Mouse (Mus musculus): ENCODE data around the gene Rnase2b. TPM values are rescaled to one million over a fixed set of nuclear protein-coding genes. Genes with fewer than 3 reads are reported as not detected.

Rnase2b gene
- polyA plus RNA-seq, 1 experiment from 2014 or later, result not detected

- H3K4me1 ChIP-seq (ENCODE audit: control insufficient read depth in 2 of 2, insufficient read depth in 2 of 2, low read length in 2 of 2), result peaks cover 2 to 15% of the 10 kb centered on the region in 2 experiments; a peak in 3 of 4 replicates
- H3K4me2 ChIP-seq (ENCODE audit: low read length), result no peak overlapping the region
- H3K9me3 ChIP-seq (ENCODE audit: control insufficient read depth, low read length), result no peaks in the 10 kb centered on the region
- no peaks in the 10 kb centered on the region for H3K36me3 ChIP-seq (ENCODE audit: control insufficient read depth, insufficient read depth, low read length)
- no peak for ATAC-seq (ENCODE audit: insufficient number of reproducible peaks, insufficient read depth, low FRiP score, low read depth)
- no peak overlapping the region for H3K4me3 ChIP-seq (ENCODE audit: control insufficient read depth in 1 of 2, insufficient read depth in 1 of 2, low read depth in 1 of 2, low read length in 2 of 2)
- peak overlapping the region in 1 of 2 experiments; percentile 14; a peak in 1 of 4 replicates for H3K27ac ChIP-seq (replicated peaks in 1 of 2; ENCODE audit: control insufficient read depth in 1 of 2, insufficient read depth in 1 of 2, low read depth in 2 of 2, low read length in 2 of 2)
- H3K27me3 ChIP-seq (ENCODE audit: control insufficient read depth, insufficient read depth, low read length), result no peaks in the 10 kb centered on the region
- WGBS, result 52% methylated on average over 2 of the region's 2 CpGs
- no peak overlapping the region for H3K9ac ChIP-seq (ENCODE audit: low read length)
Observed at GRCm38 (mm10) chr14:51143937-51144336, 18.1 kb upstream of the Rnase2b start.

- H3K4me1 ChIP-seq (ENCODE audit: control insufficient read depth in 2 of 2, insufficient read depth in 2 of 2, low read length in 2 of 2), result peaks cover 2 to 15% of the 10 kb centered on the region in 2 experiments; a peak in 3 of 4 replicates
- ATAC-seq (ENCODE audit: insufficient number of reproducible peaks, insufficient read depth, low FRiP score, low read depth), result no peak
Observed at GRCm38 (mm10) chr14:51144451-51144850, 17.6 kb upstream of the Rnase2b start.

DNA sequence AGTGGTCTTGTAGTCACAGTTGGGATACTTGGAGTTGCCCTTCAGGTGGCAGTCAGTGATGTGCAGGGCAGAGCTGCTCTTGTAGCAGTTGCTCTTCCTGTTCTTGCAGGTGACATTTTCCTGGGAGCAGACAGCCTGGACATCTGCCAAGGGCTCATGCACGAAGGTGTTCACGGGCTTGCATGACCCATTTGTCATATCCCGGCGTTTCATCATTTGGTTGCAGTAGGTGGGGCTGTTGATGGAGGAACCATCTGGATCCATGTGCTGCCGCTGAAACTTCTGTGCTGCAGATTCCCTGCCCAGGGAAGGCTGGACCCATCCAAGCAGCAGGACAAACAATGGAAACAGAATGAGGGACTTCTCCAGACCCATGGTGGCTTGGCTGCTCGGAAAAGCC lies 16.5 kb upstream of the Rnase2b start:
- H3K4me1 ChIP-seq (ENCODE audit: control insufficient read depth in 2 of 2, insufficient read depth in 2 of 2, low read length in 2 of 2), result peaks cover 2 to 15% of the 10 kb centered on the region in 2 experiments; a peak in 3 of 4 replicates
- H3K4me2 ChIP-seq (ENCODE audit: low read length), result no peak overlapping the region
- no peaks in the 10 kb centered on the region for H3K27me3 ChIP-seq (ENCODE audit: control insufficient read depth, insufficient read depth, low read length)
- no peak overlapping the region for H3K4me3 ChIP-seq (ENCODE audit: control insufficient read depth in 1 of 2, insufficient read depth in 1 of 2, low read depth in 1 of 2, low read length in 2 of 2)
- H3K9me3 ChIP-seq (ENCODE audit: control insufficient read depth, low read length), result no peaks in the 10 kb centered on the region
- no peak for ATAC-seq (ENCODE audit: insufficient number of reproducible peaks, insufficient read depth, low FRiP score, low read depth)
- H3K27ac ChIP-seq (replicated peaks in 1 of 2; ENCODE audit: control insufficient read depth in 1 of 2, insufficient read depth in 1 of 2, low read depth in 2 of 2, low read length in 2 of 2), result no peak overlapping the region
- no peaks in the 10 kb centered on the region for H3K36me3 ChIP-seq (ENCODE audit: control insufficient read depth, insufficient read depth, low read length)
- no peak overlapping the region for H3K9ac ChIP-seq (ENCODE audit: low read length)
- 74% methylated on average over 6 of the region's 6 CpGs for WGBS

More at GRCm38 (mm10) chr14:51144451-51144850, 17.6 kb upstream of the Rnase2b start:
- no peaks in the 10 kb centered on the region for H3K9me3 ChIP-seq (ENCODE audit: control insufficient read depth, low read length)
- no peak overlapping the region for H3K27ac ChIP-seq (replicated peaks in 1 of 2; ENCODE audit: control insufficient read depth in 1 of 2, insufficient read depth in 1 of 2, low read depth in 2 of 2, low read length in 2 of 2)
- H3K9ac ChIP-seq (ENCODE audit: low read length), result no peak overlapping the region
- no peaks in the 10 kb centered on the region for H3K36me3 ChIP-seq (ENCODE audit: control insufficient read depth, insufficient read depth, low read length)
- 95% methylated on average over 4 of the region's 4 CpGs for WGBS
- H3K4me3 ChIP-seq (ENCODE audit: control insufficient read depth in 1 of 2, insufficient read depth in 1 of 2, low read depth in 1 of 2, low read length in 2 of 2), result no peak overlapping the region
- H3K27me3 ChIP-seq (ENCODE audit: control insufficient read depth, insufficient read depth, low read length), result no peaks in the 10 kb centered on the region
- no peak overlapping the region for H3K4me2 ChIP-seq (ENCODE audit: low read length)

- no peaks in the 10 kb centered on the region for H3K27me3 ChIP-seq (ENCODE audit: control insufficient read depth, insufficient read depth, low read length)
- H3K9me3 ChIP-seq (ENCODE audit: control insufficient read depth, low read length), result no peaks in the 10 kb centered on the region
- ATAC-seq (ENCODE audit: insufficient number of reproducible peaks, insufficient read depth, low FRiP score, low read depth), result no peak
- peaks cover 2 to 15% of the 10 kb centered on the region in 2 experiments; a peak in 3 of 4 replicates for H3K4me1 ChIP-seq (ENCODE audit: control insufficient read depth in 2 of 2, insufficient read depth in 2 of 2, low read length in 2 of 2)
- no peak within 1 kb of the TSS for H3K27ac ChIP-seq (replicated peaks in 1 of 2; ENCODE audit: control insufficient read depth in 1 of 2, insufficient read depth in 1 of 2, low read depth in 2 of 2, low read length in 2 of 2)
- H3K4me3 ChIP-seq (ENCODE audit: control insufficient read depth in 1 of 2, insufficient read depth in 1 of 2, low read depth in 1 of 2, low read length in 2 of 2), result no peak within 1 kb of the TSS
- H3K36me3 ChIP-seq (ENCODE audit: control insufficient read depth, insufficient read depth, low read length), result no peaks in the 10 kb centered on the region
- H3K9ac ChIP-seq (ENCODE audit: low read length), result no peak within 1 kb of the TSS
- H3K4me2 ChIP-seq (ENCODE audit: low read length), result no peak within 1 kb of the TSS
- 61% methylated on average over 2 of the region's 2 CpGs for WGBS
Observed at GRCm38 (mm10) chr14:51146685-51147084, 15.4 kb upstream of the Rnase2b start, which contains the start of gene Rnase1. TSS of gene Rnase1 (minus strand) at chr14:51146785.

- H3K4me1 ChIP-seq (ENCODE audit: control insufficient read depth in 2 of 2, insufficient read depth in 2 of 2, low read length in 2 of 2), result peaks cover 2 to 15% of the 10 kb centered on the region in 2 experiments; a peak in 3 of 4 replicates
- no peak overlapping the region for H3K4me3 ChIP-seq (ENCODE audit: control insufficient read depth in 1 of 2, insufficient read depth in 1 of 2, low read depth in 1 of 2, low read length in 2 of 2)
- WGBS, result 40% methylated on average over 3 of the region's 3 CpGs
- H3K27me3 ChIP-seq (ENCODE audit: control insufficient read depth, insufficient read depth, low read length), result no peaks in the 10 kb centered on the region
- no peaks in the 10 kb centered on the region for H3K36me3 ChIP-seq (ENCODE audit: control insufficient read depth, insufficient read depth, low read length)
- no peaks in the 10 kb centered on the region for H3K9me3 ChIP-seq (ENCODE audit: control insufficient read depth, low read length)
- ATAC-seq (ENCODE audit: insufficient number of reproducible peaks, insufficient read depth, low FRiP score, low read depth), result no peak
- H3K27ac ChIP-seq (replicated peaks in 1 of 2; ENCODE audit: control insufficient read depth in 1 of 2, insufficient read depth in 1 of 2, low read depth in 2 of 2, low read length in 2 of 2), result no peak overlapping the region
- no peak overlapping the region for H3K9ac ChIP-seq (ENCODE audit: low read length)
- no peak overlapping the region for H3K4me2 ChIP-seq (ENCODE audit: low read length)
Observed at GRCm38 (mm10) chr14:51148006-51148405, 14.1 kb upstream of the Rnase2b start.

DNA sequence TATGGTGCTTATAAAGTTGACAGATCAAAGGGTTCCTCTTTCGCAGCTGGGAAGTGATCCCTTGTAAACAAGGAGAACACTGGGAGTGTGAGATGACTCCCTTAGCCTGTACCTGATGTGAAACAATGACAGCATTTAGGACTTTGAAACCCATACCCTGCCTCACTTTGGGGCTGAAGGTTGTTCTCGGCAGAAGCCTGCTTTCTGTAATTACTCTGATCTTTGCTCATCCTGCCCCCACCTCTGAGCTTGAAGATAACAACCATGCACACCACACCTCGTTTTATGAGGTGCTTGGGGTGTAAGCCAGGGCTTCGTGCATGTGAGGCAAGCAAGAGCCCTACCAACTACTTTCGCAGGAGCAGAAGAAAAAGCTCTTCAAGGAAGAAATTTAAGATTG lies 12.9 kb upstream of the Rnase2b start:
- no peaks in the 10 kb centered on the region for H3K27me3 ChIP-seq (ENCODE audit: control insufficient read depth, insufficient read depth, low read length)
- H3K4me2 ChIP-seq (ENCODE audit: low read length), result no peak overlapping the region
- no peaks in the 10 kb centered on the region for H3K36me3 ChIP-seq (ENCODE audit: control insufficient read depth, insufficient read depth, low read length)
- peaks cover 2 to 4% of the 10 kb centered on the region in 2 experiments; a peak in 2 of 4 replicates for H3K4me1 ChIP-seq (ENCODE audit: control insufficient read depth in 2 of 2, insufficient read depth in 2 of 2, low read length in 2 of 2)
- no peaks in the 10 kb centered on the region for H3K9me3 ChIP-seq (ENCODE audit: control insufficient read depth, low read length)
- no peak overlapping the region for H3K27ac ChIP-seq (replicated peaks in 1 of 2; ENCODE audit: control insufficient read depth in 1 of 2, insufficient read depth in 1 of 2, low read depth in 2 of 2, low read length in 2 of 2)
- 73% methylated on average over 5 of the region's 5 CpGs for WGBS
- no peak for ATAC-seq (ENCODE audit: insufficient number of reproducible peaks, insufficient read depth, low FRiP score, low read depth)
- no peak overlapping the region for H3K9ac ChIP-seq (ENCODE audit: low read length)
- H3K4me3 ChIP-seq (ENCODE audit: control insufficient read depth in 1 of 2, insufficient read depth in 1 of 2, low read depth in 1 of 2, low read length in 2 of 2), result no peak overlapping the region

GRCm38 (mm10) chr14:51150206-51150831 lies 11.7 kb upstream of the Rnase2b start:
- Histone ChIP-seq H3K4me3 (ENCODE audit: control insufficient read depth in 1 of 2, insufficient read depth in 1 of 2, low read depth in 1 of 2, low read length in 2 of 2) (no peak overlapping the region), H3K36me3 (ENCODE audit: control insufficient read depth, insufficient read depth, low read length) (no peaks in the 10 kb centered on the region), H3K4me1 (ENCODE audit: control insufficient read depth in 2 of 2, insufficient read depth in 2 of 2, low read length in 2 of 2) (peaks cover 2 to 4% of the 10 kb centered on the region in 2 experiments; a peak in 1 of 4 replicates), H3K9me3 (ENCODE audit: control insufficient read depth, low read length) (no peaks in the 10 kb centered on the region), H3K9ac (ENCODE audit: low read length) (no peak overlapping the region), H3K4me2 (ENCODE audit: low read length) (no peak overlapping the region), H3K27me3 (ENCODE audit: control insufficient read depth, insufficient read depth, low read length) (no peaks in the 10 kb centered on the region), H3K27ac (replicated peaks in 1 of 2; ENCODE audit: control insufficient read depth in 1 of 2, insufficient read depth in 1 of 2, low read depth in 2 of 2, low read length in 2 of 2) (no peak overlapping the region)
- 67% methylated on average over 3 of the region's 3 CpGs for WGBS
- no peak for ATAC-seq (ENCODE audit: insufficient number of reproducible peaks, insufficient read depth, low FRiP score, low read depth)
